Mouse (Mus musculus) small intestine, adult 2 months (tissue): Measurements from ENCODE around the gene Ehd3.

ENCODE experiments used
- CTCF ChIP-seq: fragments of 200-500 bp; IDR thresholded peaks from 2 replicates; pipeline ENCODE4 v1.5.1; 2012; ENCODE audit warnings: low read depth, mild to moderate bottlenecking, control low read depth, inconsistent platforms, low read length, moderate library complexity, mixed read lengths; ENCODE audit not compliant: insufficient replicate concordance, insufficient read length; ENCODE audit errors: extremely low read depth
- POLR2A ChIP-seq: fragments of 200-500 bp; IDR thresholded peaks from 2 replicates; pipeline ENCODE4 v1.6.1; 2012; ENCODE audit warnings: low read depth, mild to moderate bottlenecking, control low read depth, inconsistent platforms, low read length, moderate library complexity

- TF ChIP-seq CTCF (no peak), POLR2A (no peak)
These were observed 76.4 kb downstream of the Ehd3 start for GRCm38 (mm10) chr17:73880286-73880685.
